ENCODE assay signal across 25 mouse cellular contexts in the genomic region with DNA sequence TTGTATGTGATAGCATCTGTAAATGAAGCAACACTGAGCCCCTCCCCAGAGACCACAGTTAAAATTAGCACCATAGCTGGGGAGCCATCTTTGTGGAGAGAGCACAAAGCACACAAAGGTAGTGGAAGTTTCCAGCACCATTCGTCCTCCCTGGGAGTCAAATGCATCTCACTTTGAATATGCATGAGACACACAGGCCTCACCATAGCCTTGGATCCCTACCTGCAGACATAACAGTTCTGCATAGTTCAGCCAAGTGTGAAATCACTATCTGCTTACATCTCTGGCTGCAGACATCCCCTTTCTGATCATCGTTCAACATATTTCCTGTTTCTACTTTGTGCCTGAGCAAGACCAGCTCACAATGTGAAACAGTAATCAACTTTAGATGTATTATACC. TPM values are rescaled to one million over a fixed set of nuclear protein-coding genes. Genes with fewer than 3 reads are reported as not detected.
"Had no signal": no experiment of that assay in that cellular context is flagged by ENCODE, and none has a peak within 500 bp of the region (broad histone marks: within the 10 kb centered on the region; RNA-seq: fewer than 3 reads in every experiment).

No protein-coding gene starts in this region.

- H3K36me3 ChIP-seq: neural tube, embryonic 12.5 days; neural tube, embryonic 13.5 days; neural tube, embryonic 15.5 days; stomach, embryonic 15.5 days had no signal

- H3K9me3 ChIP-seq: stomach, embryonic 15.5 days had no signal

- H3K27me3 ChIP-seq: neural tube, embryonic 12.5 days; neural tube, embryonic 13.5 days; neural tube, embryonic 15.5 days; stomach, embryonic 15.5 days had no signal

- H3K4me2 ChIP-seq: neural tube, embryonic 12.5 days; neural tube, embryonic 13.5 days; neural tube, embryonic 15.5 days; stomach, embryonic 15.5 days had no signal

- H3K4me3 ChIP-seq: neural tube, embryonic 12.5 days; neural tube, embryonic 13.5 days; neural tube, embryonic 15.5 days; stomach, embryonic 15.5 days had no signal

- H3K9ac ChIP-seq: neural tube, embryonic 12.5 days; neural tube, embryonic 13.5 days; neural tube, embryonic 15.5 days; stomach, embryonic 15.5 days had no signal

- DNase-seq: retina, postnatal 1 day; right cerebral cortex, adult 18-20 months; right cerebral cortex, postnatal 14 days; right cerebral cortex, postnatal 25 days; right cerebral cortex, postnatal 4 days; thymus, adult 18-20 months; thymus, adult 2 months; thymus, postnatal 14 days; thymus, postnatal 25 days; thymus, postnatal 36 days; thymus, postnatal 4 days had no signal

- H3K27ac ChIP-seq: neural tube, embryonic 12.5 days; neural tube, embryonic 13.5 days; neural tube, embryonic 15.5 days; stomach, embryonic 15.5 days; stomach, postnatal 0 days had no signal

- H3K4me1 ChIP-seq: neural tube, embryonic 12.5 days; neural tube, embryonic 13.5 days; neural tube, embryonic 15.5 days; stomach, embryonic 15.5 days had no signal

RNA-seq across cellular contexts. Expression of a gene that starts 15.9 kb away (rescaled TPM):
- total RNA-seq: neutrophil, adult 5-6 weeks had no signal
- polyA plus RNA-seq: neural tube, embryonic 12.5 days; neural tube, embryonic 13.5 days; neural tube, embryonic 14.5 days; neural tube, embryonic 15.5 days; small intestine, adult 2 months; spleen, adult 2 months; stomach, embryonic 14.5 days; stomach, embryonic 15.5 days; stomach, embryonic 16.5 days; stomach, postnatal 0 days; testis, adult 2 months; thymus, adult 2 months; thymus, postnatal 0 days; urinary bladder, adult 2 months had no signal

RNA-seq across cellular contexts. Expression of a gene that starts 16.4 kb away (rescaled TPM):
- total RNA-seq: neutrophil, adult 5-6 weeks had no signal
- polyA plus RNA-seq: neural tube, embryonic 12.5 days; neural tube, embryonic 13.5 days; neural tube, embryonic 14.5 days; neural tube, embryonic 15.5 days; small intestine, adult 2 months; spleen, adult 2 months; stomach, embryonic 14.5 days; stomach, embryonic 15.5 days; stomach, embryonic 16.5 days; stomach, postnatal 0 days; testis, adult 2 months; thymus, adult 2 months; thymus, postnatal 0 days; urinary bladder, adult 2 months had no signal

RNA-seq across cellular contexts. Expression of a gene that starts 46.5 kb away (rescaled TPM):
- total RNA-seq: neutrophil, adult 5-6 weeks had no signal
- polyA plus RNA-seq: neural tube, embryonic 12.5 days; neural tube, embryonic 13.5 days; neural tube, embryonic 14.5 days; neural tube, embryonic 15.5 days; small intestine, adult 2 months; spleen, adult 2 months; stomach, embryonic 14.5 days; stomach, embryonic 15.5 days; stomach, embryonic 16.5 days; stomach, postnatal 0 days; testis, adult 2 months; thymus, adult 2 months; thymus, postnatal 0 days; urinary bladder, adult 2 months had no signal
